Mouse (Mus musculus) brown adipose tissue, adult 24 weeks (tissue): ENCODE data around the gene Tmem135. TPM values are rescaled to one million over a fixed set of nuclear protein-coding genes. Genes with fewer than 3 reads are reported as not detected.

ENCODE experiments used
- H3K27ac ChIP-seq: fragments of 200-500 bp; replicated peaks from 2 replicates; pipeline ENCODE4 v1.5.1; 2012; ENCODE audit warnings: low read depth, mild to moderate bottlenecking, low read length
- H3K4me1 ChIP-seq: fragments of 200-500 bp; 2 replicates; pipeline ENCODE4 v1.6.1; 2012; ENCODE audit warnings: low read length, mixed read lengths; ENCODE audit not compliant: control insufficient read depth, insufficient read depth, insufficient read length
- H3K4me3 ChIP-seq: fragments of 200-500 bp; 2 replicates; pipeline ENCODE4 v1.5.1; 2012; ENCODE audit warnings: low read depth, mild to moderate bottlenecking, low read length, moderate library complexity; ENCODE audit not compliant: insufficient read depth
- polyA plus RNA-seq: library from polyadenylated mRNA; stranded (reverse); fragments of >200 nt; gene quantifications from 2 replicates; pipeline ENCODE4 v1.2.4, GENCODE M21; 2012; ENCODE audit not compliant: missing spikeins, insufficient read depth, insufficient read length

The Tmem135 gene
- polyA plus RNA-seq, 1 experiment = 134 TPM

DNA sequence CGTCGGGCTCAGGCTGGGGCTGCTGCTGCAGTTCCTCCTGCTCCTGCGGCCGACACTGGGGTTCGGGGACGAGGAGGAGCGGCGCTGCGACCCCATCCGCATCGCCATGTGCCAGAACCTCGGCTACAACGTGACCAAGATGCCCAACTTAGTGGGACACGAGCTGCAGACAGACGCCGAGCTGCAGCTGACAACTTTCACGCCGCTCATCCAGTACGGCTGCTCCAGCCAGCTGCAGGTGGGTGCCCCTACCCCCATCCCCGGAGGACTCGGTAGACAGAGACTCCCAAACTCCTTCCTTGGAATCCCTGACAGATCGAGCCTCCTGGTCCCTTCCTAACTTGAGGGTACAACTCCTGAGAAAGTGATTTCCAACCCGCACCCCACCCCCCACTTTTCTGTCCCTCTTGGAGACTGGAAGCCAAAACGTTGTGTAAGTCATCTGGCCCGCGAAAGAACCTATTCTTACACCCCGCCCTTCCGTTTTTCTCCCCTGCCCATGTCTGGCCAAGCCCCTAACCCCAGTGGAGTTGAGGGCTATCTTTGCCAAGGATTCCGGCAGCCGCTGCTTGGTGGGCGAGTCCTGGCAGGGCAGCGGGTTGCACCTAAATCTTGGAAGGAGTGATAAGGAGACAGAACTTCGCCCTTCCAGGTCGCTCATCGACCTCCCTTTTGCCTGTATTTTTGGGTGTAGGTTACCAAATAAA is 865 bp upstream of the Tmem135 start:
- peak overlapping the region; percentile 75 for H3K4me3 ChIP-seq
- peak overlapping the region; percentile 90 for H3K27ac ChIP-seq

DNA sequence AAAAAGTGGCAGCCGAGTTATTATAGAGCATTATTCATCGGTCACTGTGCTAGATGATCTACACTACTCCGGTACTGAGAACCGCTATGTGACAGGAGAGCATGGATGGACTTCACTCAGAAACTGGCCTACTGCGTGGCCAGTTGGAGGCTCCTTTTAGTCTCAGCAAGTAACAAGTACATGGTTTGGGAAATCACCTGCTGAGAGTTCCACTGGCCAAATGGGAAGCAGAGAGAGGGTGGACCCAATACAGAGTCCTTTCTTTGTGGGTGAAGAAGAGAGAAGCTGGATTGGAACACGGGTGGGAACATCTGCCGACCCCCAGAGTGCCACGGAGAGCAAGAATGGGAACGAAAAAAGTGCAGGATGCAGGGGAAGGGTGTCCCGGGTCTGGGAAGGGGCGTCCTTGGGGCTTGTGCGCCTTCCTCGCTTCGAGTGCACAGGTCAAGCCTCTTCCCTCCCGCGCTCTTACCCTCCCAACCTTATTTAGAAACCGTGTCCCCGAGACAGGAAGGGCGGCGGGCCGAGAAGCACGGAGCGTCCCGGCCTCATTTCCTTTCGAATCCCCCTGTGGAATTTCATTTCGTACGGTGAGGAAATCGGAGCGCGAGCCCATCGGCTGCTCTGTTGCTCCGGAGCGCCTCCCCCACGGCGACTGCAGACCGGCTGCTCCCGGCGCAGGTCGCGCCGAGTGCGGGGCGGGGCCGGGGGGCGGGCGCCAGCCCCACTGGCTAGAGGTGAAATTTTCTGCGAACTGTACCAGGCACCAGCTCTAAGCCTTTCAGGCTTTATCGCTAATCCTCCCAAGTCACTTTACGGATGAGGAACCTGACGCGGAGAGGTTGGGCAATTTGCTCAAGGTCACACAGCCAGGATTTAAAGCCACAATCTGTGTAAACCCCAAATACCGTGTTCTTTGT is 709 bp downstream of the Tmem135 start:
- peaks cover 11% of the 10 kb centered on the region for H3K4me1 ChIP-seq
- peak overlapping the region; percentile 86 for H3K4me3 ChIP-seq
- peak overlapping the region; percentile 100 for H3K27ac ChIP-seq

More for the DNA sequence above, 865 bp upstream of the Tmem135 start:
- H3K4me1 ChIP-seq = peaks cover 15% of the 10 kb centered on the region

DNA sequence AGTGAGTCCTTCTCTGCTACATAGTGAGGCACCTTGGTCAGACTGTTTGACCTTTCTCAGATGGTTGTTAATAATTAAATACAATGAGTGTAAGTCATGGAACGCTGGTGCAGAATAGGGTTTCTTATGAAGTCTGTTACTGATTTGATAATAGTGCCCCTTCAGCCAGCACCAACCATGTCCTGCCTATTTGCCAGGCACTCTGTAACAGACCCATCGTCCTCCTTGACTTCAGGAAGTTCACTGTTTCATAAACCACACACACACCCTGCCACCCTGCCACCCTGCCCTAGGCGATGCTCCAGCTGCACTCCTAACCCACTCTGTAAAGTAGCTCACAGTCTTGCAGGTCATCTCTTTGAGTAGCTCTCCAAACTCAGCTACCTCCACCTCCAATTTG is 2.1 kb downstream of the Tmem135 start:
- Histone ChIP-seq H3K4me1 (peaks cover 7% of the 10 kb centered on the region; the same call in 1 of the 2 replicates), H3K27ac (peak overlapping the region; percentile 100), H3K4me3 (no peak overlapping the region)

DNA sequence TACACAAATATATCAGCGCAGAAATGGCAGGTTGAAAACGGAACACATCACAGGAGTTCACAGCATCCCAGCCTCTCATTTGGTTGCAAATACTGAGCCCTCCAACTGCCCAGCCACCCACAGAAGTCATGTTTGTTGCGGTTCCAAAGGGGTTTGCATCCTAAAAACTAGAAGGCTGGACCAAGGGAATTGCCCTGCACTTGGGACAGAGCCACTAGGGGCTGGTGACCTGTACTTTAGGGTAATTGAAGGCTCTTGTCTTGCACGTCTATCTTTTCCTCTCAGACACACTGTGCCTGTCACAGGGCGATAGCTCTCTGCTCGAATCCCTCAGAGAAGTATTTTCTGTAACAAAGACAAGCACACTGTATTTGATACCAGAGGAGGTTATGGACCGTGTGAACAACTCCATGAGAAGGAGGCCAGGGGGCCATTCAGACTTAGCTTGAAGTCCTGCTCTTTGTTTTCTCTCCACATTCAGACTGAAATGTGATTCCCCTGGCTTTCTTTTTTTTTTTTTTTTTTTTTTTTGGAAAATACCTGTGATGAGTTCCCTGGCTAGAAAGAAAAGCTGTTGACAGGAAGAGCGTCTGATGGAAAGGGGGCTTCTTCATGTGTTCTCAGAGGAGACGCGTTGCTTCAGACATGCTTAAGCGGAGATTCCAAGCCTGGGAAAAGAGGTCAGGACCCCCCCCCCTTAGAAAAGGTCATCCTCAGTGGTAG is 2.7 kb downstream of the Tmem135 start:
- H3K4me3 ChIP-seq = no peak overlapping the region
- H3K27ac ChIP-seq = peak overlapping the region; percentile 100; the same call in 1 of the 2 replicates
- H3K4me1 ChIP-seq = peaks cover 7% of the 10 kb centered on the region; the same call in 1 of the 2 replicates

DNA sequence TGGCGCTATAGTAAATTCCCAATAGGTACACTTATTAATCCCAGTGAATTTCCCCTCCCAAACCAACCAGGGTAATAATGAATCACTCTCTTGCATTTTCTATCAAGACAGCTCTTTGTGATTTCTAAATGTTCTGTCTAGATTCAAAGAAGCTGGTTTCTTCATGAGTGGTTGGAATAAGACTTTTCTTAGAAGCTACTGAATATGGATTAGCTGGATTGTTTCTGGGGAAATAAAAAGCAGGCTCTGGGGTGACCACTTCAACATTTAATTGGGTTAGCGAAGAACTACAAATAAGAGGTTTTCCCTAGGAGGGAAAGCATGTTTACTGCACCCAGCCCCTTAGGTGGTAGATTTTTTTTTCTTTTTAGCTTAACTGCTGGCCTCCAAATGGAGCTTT is 3.3 kb downstream of the Tmem135 start:
- H3K27ac ChIP-seq = no peak overlapping the region
- no peak overlapping the region for H3K4me3 ChIP-seq

DNA sequence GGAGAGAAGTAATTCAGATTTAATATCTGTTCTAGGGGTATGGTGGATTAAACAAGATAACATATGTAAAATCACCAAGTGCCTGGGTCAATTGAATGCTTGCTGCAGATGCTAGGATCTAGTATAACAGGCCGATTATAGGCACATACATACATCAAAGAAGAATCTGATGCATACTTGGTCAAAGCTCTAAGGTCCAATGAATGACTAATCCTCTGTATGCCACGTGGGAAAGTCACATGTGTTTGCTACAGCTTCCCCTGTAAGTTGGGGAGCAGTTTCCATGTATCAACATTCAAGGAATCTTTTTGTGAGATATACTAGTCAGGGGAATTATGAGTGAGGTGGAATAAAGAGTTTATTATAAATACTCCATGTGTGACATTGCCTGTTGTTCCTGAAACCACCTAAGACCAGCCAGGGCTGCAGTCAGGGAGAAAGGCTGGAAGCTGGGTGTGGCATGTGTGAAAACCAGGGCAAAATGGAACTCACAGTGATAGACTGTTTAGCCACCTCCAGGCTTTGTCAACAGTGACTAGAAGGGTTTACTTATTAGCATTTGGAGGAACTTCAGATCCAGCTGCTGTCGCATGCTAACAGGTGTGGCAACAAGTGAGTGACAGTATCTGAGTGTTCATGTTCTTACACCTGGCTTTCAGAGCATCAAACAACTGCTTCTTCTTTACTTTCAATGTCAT is 6.0 kb downstream of the Tmem135 start:
- Histone ChIP-seq H3K27ac (no peak overlapping the region), H3K4me1 (peaks cover 12% of the 10 kb centered on the region; the same call in 1 of the 2 replicates)

More for the DNA sequence above, 3.3 kb downstream of the Tmem135 start:
- H3K4me1 ChIP-seq = peaks cover 7% of the 10 kb centered on the region; the same call in 1 of the 2 replicates

DNA sequence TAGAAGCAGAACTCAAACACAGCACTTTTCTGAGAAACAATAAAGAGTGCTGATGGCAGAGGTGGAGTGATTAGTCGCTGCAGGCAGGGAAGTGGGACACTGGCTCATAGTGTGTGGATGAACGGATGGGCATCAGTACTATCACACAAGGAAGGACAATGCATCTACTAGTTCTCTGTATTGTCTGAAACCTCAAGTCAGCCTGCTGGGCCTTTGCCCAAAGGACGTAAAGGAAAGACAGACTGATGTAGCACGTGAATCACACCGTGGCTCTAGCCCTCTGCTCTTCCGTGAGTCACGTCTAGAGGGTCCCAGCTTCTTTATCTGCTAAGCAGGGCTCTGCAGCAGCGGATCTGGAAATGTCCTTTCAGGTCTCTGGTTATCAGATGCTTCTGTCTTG is 7.6 kb downstream of the Tmem135 start:
- Histone ChIP-seq H3K4me1 (peaks cover 10% of the 10 kb centered on the region; the same call in 1 of the 2 replicates), H3K27ac (no peak overlapping the region), H3K4me3 (no peak overlapping the region)

More for the DNA sequence above, 6.0 kb downstream of the Tmem135 start:
- H3K4me3 ChIP-seq = no peak overlapping the region

DNA sequence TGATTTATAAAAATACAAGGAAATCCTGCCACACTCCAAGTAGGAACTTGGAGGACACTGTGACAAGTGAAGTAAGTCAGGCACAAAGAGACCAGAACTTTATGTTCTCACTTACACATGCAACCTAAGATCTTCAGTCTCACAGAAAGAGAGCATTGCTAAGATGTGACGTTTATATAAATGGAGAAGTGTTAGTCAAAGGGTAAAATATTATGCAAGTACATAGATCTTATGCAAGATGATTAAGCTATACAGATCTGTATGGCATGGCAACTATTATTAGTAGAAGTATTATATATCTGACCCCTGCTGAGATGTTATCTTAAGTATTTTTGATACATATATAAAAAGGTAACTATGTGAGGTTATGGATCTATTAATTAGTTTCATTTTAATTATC is 8.6 kb downstream of the Tmem135 start:
- H3K4me1 ChIP-seq = peaks cover 13% of the 10 kb centered on the region; the same call in 1 of the 2 replicates

DNA sequence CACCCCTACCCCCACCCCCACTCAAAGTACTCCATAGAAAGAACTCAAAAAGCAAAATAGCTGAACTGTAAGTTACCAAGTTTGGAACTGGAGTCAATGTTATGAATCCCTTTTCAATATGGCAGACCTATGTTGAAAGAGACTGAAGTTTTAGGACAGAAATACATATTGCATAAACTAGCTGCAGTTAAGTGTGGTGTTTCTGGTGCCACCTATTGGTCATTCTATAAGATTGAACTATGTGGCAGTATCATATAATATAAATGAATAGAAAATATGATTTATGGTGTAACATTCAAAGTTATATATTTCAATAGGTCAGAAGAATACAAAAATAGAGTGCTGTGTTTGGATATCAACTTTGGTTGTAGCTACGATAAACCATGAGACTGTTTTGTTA is 11.2 kb downstream of the Tmem135 start:
- Histone ChIP-seq H3K27ac (no peak overlapping the region), H3K4me1 (peaks cover 23% of the 10 kb centered on the region), H3K4me3 (no peak overlapping the region)

More for the DNA sequence above, 8.6 kb downstream of the Tmem135 start:
- no peak overlapping the region for H3K27ac ChIP-seq
- no peak overlapping the region for H3K4me3 ChIP-seq

DNA sequence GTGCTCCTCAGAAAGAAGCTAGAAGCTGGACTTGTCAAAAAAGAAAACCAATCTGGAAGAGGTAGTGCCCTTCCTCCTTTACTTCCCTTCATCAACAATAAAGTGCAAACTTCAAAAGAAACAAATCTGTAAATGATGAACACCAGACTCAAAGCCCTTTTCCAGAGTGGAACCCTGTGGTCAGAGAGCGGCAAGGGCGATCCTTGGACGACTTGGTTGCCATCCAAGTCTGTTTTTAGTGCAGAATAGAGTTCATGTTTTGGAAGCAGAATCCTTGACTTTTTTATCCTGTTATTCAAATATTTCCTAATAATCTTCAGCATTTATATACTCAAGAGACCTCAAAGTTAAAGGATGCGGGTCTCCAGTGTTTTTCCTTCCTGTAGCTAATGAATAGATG is 11.6 kb downstream of the Tmem135 start:
- Histone ChIP-seq H3K4me1 (peaks cover 26% of the 10 kb centered on the region), H3K27ac (peak overlapping the region; percentile 86), H3K4me3 (peak overlapping the region; percentile 33)

DNA sequence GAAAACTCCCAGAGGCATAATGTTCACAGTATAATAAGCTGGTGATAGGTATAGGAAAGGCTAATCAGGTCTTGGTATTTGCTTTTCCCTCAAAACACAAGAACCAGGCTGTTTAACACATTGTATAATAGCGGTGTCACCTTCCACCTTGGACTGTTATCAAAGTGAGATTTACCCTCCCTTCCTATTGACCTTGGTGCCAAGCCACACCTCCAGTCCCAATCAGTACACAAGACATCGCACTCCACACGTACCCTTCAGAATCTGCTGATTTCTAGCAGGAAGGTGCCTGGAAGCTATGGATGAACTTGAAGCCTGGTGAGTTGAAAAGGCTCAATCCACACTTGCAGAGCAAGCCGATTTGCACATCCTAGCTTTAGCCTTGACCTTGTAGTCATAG is 12.2 kb downstream of the Tmem135 start:
- Histone ChIP-seq H3K27ac (peak overlapping the region; percentile 86), H3K4me3 (peak overlapping the region; percentile 33), H3K4me1 (peaks cover 31% of the 10 kb centered on the region)

DNA sequence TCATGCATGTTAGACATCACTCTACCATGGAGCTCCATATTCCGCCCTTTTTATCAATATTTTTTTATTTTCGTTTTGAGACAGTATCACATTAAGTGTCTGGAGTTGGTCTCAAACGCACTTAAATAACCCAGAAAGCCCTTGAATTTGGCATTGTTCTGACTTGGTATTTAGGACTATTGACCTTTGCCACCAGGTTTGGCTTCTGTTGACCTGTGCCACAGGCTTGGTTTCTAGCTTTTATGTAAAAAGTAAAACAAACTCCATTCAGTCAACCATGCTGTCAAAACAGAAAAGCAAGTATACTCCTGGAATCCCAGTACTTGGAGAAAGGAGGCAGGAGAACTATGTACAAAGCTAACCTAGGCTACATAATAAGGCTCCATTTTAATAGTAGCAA is 12.7 kb downstream of the Tmem135 start:
- no peak overlapping the region for H3K4me3 ChIP-seq
- peaks cover 35% of the 10 kb centered on the region for H3K4me1 ChIP-seq
- peak overlapping the region; percentile 86 for H3K27ac ChIP-seq

DNA sequence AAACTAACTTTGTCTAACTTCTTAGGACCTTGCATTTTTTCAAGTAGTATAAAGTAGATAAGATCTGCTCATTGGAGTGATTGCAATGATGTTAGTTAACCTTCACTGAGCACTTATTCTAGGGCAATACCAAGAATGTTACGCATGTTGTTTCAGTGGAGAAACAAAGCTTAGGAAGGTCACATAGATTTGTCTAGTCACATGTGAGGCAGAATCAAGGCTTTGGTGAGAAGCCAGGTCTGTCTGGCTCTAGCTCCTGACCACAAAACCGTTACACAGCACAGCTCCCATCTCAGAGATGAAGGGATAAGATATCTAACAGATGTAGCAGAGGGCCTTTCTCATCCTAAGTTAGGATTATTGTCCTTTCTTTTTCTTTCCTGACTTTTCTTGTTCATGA is 13.4 kb downstream of the Tmem135 start:
- H3K27ac ChIP-seq = peak overlapping the region; percentile 86
- peaks cover 39% of the 10 kb centered on the region for H3K4me1 ChIP-seq
- no peak overlapping the region for H3K4me3 ChIP-seq

DNA sequence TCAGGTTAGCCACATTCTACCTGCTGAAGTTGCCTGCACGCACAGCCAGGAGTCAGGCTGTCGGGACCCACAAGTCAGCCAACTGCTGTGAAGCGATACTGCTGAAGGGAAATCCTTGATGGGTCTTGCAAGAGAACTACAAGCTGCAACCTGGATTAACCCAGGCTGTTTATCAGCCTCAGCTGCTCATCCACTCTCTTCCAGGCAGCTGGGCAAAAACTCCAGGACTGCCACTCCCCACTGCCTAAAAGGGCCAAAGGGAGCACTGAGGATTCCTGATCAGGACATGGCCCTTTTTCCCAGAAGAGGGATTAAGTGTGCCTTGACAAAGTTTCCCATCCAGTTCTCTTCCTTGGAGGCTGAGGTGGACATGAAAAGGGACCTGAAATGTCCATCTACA is 15.0 kb downstream of the Tmem135 start:
- H3K4me3 ChIP-seq = no peak overlapping the region
- peak overlapping the region; percentile 63 for H3K27ac ChIP-seq
- peaks cover 46% of the 10 kb centered on the region for H3K4me1 ChIP-seq
